Mouse (Mus musculus): Measurements from ENCODE around the gene Fhdc1.
A peak's percentile ranks its signal among the peaks of the same experiment; 100 is the strongest.

Gene Fhdc1

DNA sequence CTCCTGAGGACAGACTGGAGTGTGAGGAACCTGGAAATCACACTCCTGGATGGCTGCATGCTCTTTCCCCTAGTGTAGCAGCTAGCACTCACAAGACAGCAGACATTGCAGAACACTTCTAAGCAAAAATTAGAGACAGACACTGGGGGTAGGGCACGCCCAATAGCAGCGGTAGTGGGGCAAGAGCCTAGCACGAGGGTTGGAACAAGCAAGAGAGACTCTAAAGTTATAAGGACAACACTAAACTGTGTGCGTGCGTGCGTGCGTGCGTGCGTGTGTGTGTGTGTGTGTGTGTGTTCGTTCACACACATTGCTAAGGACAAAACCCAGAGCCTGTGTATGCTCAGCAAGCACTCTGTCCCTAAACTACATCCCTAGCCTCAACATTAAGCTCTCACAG, 20.3 kb upstream of the Fhdc1 start:
- no peaks in the 10 kb centered on the region for H3K9me3 ChIP-seq (ENCODE audit: low read length)
- no peak for TF ChIP-seq CTCF (conservative IDR thresholded peaks at IDR 0.05; ENCODE audit: low read length)
- TF ChIP-seq NANOG (IDR thresholded peaks at IDR 0.05; ENCODE audit: borderline replicate concordance, low read length): no peak
- TF ChIP-seq POU5F1 (IDR thresholded peaks at IDR 0.05; ENCODE audit: borderline replicate concordance, low read length): no peak

DNA sequence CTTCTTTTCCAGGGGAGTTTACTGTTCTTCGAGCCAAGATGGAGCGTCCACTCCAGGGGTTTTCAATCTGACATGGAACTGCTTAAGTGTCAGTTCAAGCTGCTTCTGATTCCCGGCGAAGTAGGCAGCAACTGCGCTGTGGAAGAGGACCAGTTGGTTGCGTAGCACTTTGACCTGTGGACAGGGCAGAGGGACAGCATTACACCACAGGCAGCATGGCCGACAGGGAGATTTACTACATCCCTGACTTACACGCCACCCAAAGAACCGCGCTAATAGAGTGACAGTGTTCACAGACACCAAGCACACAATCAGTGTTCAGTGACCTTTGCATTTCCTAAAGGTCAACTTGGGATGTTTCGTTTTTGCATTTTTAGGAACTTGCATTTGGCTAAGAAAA, 17.5 kb upstream of the Fhdc1 start:
- Histone ChIP-seq H3K9me3 (ENCODE audit: low read length) (no peaks in the 10 kb centered on the region), H3K36me3 (ENCODE audit: insufficient read depth, low read length) (peaks cover 8% of the 10 kb centered on the region; the same call in 1 of the 2 replicates), H3K4me3 (replicated peaks; ENCODE audit: low read length) (no peak overlapping the region), H3K4me1 (replicated peaks; ENCODE audit: low read depth, low read length) (peaks cover 11% of the 10 kb centered on the region; the same call in 1 of the 2 replicates), H3K27me3 (ENCODE audit: insufficient read depth, low read length) (no peaks in the 10 kb centered on the region)
- TF ChIP-seq NANOG (IDR thresholded peaks at IDR 0.05; ENCODE audit: borderline replicate concordance, low read length): no peak
- TF ChIP-seq POU5F1 (IDR thresholded peaks at IDR 0.05; ENCODE audit: borderline replicate concordance, low read length): no peak
- TF ChIP-seq CTCF (conservative IDR thresholded peaks at IDR 0.05; ENCODE audit: low read length): no peak

More for the DNA sequence above, 20.3 kb upstream of the Fhdc1 start:
- H3K36me3 ChIP-seq (ENCODE audit: insufficient read depth, low read length): peaks cover 15% of the 10 kb centered on the region; the same call in 1 of the 2 replicates
- H3K27me3 ChIP-seq (ENCODE audit: insufficient read depth, low read length): no peaks in the 10 kb centered on the region
- no peak overlapping the region for H3K4me3 ChIP-seq (replicated peaks; ENCODE audit: low read length)
- peaks cover 11% of the 10 kb centered on the region; the same call in 1 of the 2 replicates for H3K4me1 ChIP-seq (replicated peaks; ENCODE audit: low read depth, low read length)

DNA sequence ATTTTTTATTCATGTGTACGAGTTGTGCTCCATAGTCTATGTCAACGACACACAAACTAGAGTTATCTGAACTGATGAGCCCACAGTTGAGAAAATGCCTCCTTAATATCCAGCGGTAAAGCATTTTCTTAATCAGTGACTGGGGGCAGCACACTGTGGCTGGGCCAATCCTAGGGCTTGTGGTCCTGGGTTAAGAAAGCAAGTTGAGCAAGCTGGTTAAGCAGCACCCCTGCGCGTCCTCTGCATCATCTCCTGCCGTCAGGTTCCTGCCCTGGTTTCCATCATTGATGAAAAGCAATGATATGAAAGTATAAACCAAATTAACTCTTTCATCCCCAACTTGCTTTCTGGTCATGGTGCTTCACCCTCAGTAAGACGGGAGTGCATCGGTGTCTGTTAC, 12.4 kb upstream of the Fhdc1 start:
- H3K4me1 ChIP-seq (replicated peaks; ENCODE audit: low read depth, low read length): peaks cover 20% of the 10 kb centered on the region

DNA sequence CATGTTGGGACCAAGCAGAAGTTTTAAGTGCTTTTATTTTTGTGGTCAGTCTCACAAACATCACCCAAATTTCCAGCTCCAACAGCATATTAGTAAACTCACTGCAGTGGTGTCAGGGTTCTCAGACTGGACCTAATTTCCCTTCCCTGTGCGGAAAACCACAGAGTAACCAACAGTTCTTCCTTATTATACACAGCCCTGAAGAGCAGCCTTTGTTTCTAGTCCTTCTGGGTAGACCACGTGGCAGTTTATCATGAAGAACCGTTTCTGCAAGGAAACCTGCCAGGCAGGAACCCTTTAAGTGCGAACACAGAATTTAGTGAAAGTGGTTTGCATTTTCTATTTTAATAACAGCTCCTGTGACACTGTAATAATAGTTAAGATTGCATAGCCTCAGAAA, 11.9 kb upstream of the Fhdc1 start:
- Histone ChIP-seq H3K36me3 (ENCODE audit: insufficient read depth, low read length) (peaks cover 4% of the 10 kb centered on the region; the same call in 1 of the 2 replicates), H3K9me3 (ENCODE audit: low read length) (no peaks in the 10 kb centered on the region), H3K27me3 (ENCODE audit: insufficient read depth, low read length) (no peaks in the 10 kb centered on the region), H3K4me3 (replicated peaks; ENCODE audit: low read length) (no peak overlapping the region), H3K4me1 (replicated peaks; ENCODE audit: low read depth, low read length) (peaks cover 20% of the 10 kb centered on the region)
- TF ChIP-seq CTCF (conservative IDR thresholded peaks at IDR 0.05; ENCODE audit: low read length): no peak

More for the DNA sequence above, 12.4 kb upstream of the Fhdc1 start:
- H3K4me3 ChIP-seq (replicated peaks; ENCODE audit: low read length): no peak overlapping the region
- peaks cover 4% of the 10 kb centered on the region; the same call in 1 of the 2 replicates for H3K36me3 ChIP-seq (ENCODE audit: insufficient read depth, low read length)
- no peaks in the 10 kb centered on the region for H3K27me3 ChIP-seq (ENCODE audit: insufficient read depth, low read length)
- TF ChIP-seq CTCF (conservative IDR thresholded peaks at IDR 0.05; ENCODE audit: low read length): no peak
- TF ChIP-seq POU5F1 (IDR thresholded peaks at IDR 0.05; ENCODE audit: borderline replicate concordance, low read length): no peak
- no peak for TF ChIP-seq NANOG (IDR thresholded peaks at IDR 0.05; ENCODE audit: borderline replicate concordance, low read length)
- no peaks in the 10 kb centered on the region for H3K9me3 ChIP-seq (ENCODE audit: low read length)

DNA sequence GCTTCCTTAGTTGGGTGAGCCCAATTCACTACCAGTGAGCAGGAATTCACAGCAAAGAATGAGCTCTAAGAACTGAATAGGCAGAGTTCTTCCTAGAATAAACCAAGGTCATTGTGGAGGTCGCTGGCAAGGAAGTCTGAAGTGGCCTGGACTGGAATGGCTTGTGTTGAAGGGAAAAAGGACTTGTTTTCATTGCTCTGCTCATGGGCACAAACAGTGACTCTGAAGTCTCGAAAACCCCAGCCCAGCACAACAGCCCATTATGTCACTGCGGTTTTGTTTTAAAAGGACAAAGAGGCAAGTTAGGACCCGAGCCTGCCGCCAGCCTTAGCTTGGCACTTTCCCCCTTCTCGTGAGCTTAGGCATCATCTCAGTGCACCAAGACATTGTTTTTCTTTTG, 8.5 kb upstream of the Fhdc1 start:
- Histone ChIP-seq H3K9me3 (ENCODE audit: low read length) (no peaks in the 10 kb centered on the region), H3K27me3 (ENCODE audit: insufficient read depth, low read length) (peaks cover under 1% of the 10 kb centered on the region), H3K4me3 (replicated peaks; ENCODE audit: low read length) (no peak overlapping the region), H3K36me3 (ENCODE audit: insufficient read depth, low read length) (peaks cover 4% of the 10 kb centered on the region; the same call in 1 of the 2 replicates), H3K4me1 (replicated peaks; ENCODE audit: low read depth, low read length) (peaks cover 20% of the 10 kb centered on the region)
- TF ChIP-seq CTCF (conservative IDR thresholded peaks at IDR 0.05; ENCODE audit: low read length) (no peak), POU5F1 (IDR thresholded peaks at IDR 0.05; ENCODE audit: borderline replicate concordance, low read length) (no peak), NANOG (IDR thresholded peaks at IDR 0.05; ENCODE audit: borderline replicate concordance, low read length) (no peak)

DNA sequence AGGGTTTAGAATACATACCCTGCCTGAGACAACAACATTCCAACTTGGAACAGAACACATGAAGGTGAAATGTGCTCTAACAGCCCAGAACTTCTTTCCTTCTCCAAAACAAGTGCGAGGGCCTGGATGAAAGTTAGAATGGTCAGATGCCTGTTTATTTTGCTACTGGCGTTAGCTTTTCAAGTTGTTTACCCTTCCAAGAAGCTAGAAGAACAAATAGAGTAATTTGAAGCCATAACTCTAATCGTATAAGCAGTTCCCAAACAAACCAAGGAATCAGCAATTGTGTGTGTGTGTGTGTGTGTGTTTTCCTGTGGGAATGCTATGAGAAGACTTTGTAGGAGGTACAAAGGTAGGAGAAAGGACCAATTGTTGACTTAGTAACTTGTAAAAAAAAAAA, 4.7 kb upstream of the Fhdc1 start:
- no peaks in the 10 kb centered on the region for H3K36me3 ChIP-seq (ENCODE audit: insufficient read depth, low read length)
- H3K4me1 ChIP-seq (replicated peaks; ENCODE audit: low read depth, low read length): peaks cover 19% of the 10 kb centered on the region
- H3K27me3 ChIP-seq (ENCODE audit: insufficient read depth, low read length): peaks cover 38% of the 10 kb centered on the region
- no peak overlapping the region for H3K4me3 ChIP-seq (replicated peaks; ENCODE audit: low read length)
- no peaks in the 10 kb centered on the region for H3K9me3 ChIP-seq (ENCODE audit: low read length)
- TF ChIP-seq CTCF (conservative IDR thresholded peaks at IDR 0.05; ENCODE audit: low read length) (no peak), NANOG (IDR thresholded peaks at IDR 0.05; ENCODE audit: borderline replicate concordance, low read length) (no peak), POU5F1 (IDR thresholded peaks at IDR 0.05; ENCODE audit: borderline replicate concordance, low read length) (no peak)

DNA sequence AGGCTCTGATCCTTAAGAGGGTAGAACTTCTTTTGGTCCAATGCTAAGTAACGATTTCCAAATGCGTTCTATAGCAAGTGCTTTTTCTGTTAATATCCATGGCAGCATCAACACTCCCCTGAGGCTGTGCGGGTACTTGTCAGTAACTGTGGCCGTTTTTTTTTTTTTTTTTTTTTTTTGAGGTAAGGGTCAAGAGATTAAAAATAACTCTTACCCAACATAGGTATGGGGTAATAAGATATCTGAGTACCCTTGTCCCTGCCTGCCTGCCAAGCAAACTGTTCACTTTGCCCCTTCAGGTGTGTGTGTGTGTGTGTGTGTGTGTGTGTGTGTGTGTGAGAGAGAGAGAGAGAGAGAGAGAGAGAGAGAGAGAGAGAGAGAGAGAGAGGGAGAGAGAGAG, 4.1 kb upstream of the Fhdc1 start:
- Histone ChIP-seq H3K27me3 (ENCODE audit: insufficient read depth, low read length) (peaks cover 43% of the 10 kb centered on the region), H3K9me3 (ENCODE audit: low read length) (no peaks in the 10 kb centered on the region), H3K36me3 (ENCODE audit: insufficient read depth, low read length) (no peaks in the 10 kb centered on the region), H3K4me3 (replicated peaks; ENCODE audit: low read length) (no peak overlapping the region), H3K4me1 (replicated peaks; ENCODE audit: low read depth, low read length) (peaks cover 23% of the 10 kb centered on the region)
- no peak for TF ChIP-seq NANOG (IDR thresholded peaks at IDR 0.05; ENCODE audit: borderline replicate concordance, low read length)
- no peak for TF ChIP-seq CTCF (conservative IDR thresholded peaks at IDR 0.05; ENCODE audit: low read length)
- TF ChIP-seq POU5F1 (IDR thresholded peaks at IDR 0.05; ENCODE audit: borderline replicate concordance, low read length): no peak

DNA sequence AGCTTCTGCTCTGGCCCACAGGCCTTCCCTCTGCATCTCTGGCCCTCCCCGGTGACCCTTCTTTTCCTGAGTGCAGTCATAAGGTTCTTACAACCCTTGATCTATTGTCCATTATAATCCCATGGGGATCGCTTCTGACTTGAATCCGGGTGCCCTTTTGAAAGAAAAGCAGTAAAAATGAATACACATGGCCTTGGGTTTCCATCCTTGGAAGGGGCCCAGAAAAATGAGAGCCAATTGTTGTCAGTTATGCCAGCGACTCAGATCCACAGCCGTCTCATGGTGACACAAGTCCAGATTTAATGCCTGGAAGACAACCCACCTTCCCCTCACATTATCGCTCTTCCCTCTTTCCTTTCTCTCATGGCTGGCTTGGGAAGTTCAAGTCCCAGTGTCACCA, 1.9 kb upstream of the Fhdc1 start:
- TF ChIP-seq NANOG (IDR thresholded peaks at IDR 0.05; ENCODE audit: borderline replicate concordance, low read length) (no peak), CTCF (conservative IDR thresholded peaks at IDR 0.05; ENCODE audit: low read length) (no peak), POU5F1 (IDR thresholded peaks at IDR 0.05; ENCODE audit: borderline replicate concordance, low read length) (no peak)
- peaks cover 21% of the 10 kb centered on the region for H3K4me1 ChIP-seq (replicated peaks; ENCODE audit: low read depth, low read length)
- H3K27me3 ChIP-seq (ENCODE audit: insufficient read depth, low read length): peaks cover 65% of the 10 kb centered on the region
- H3K9me3 ChIP-seq (ENCODE audit: low read length): no peaks in the 10 kb centered on the region
- H3K36me3 ChIP-seq (ENCODE audit: insufficient read depth, low read length): no peaks in the 10 kb centered on the region
- no peak overlapping the region for H3K4me3 ChIP-seq (replicated peaks; ENCODE audit: low read length)

DNA sequence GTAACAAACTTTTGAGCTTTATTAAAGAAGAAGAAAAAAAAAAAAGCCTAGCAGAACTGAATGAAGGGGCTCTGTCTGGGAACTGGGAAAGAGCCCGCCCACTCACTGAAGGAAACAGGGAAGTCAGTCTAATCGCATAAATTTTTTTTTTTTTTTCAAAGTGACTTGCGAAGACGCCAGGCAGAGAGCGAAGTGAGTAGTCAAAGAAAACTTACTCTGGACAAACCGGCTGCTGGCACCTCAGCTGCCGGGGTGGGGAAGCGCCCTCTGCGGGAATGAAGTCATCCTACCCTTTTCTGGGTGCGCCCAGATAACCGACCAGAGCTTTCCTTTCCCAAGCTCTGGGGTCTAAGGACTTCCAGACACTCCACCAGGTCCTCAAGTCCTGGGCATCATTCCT, 875 bp upstream of the Fhdc1 start:
- Histone ChIP-seq H3K4me3 (replicated peaks; ENCODE audit: low read length) (peak overlapping the region; percentile 84), H3K36me3 (ENCODE audit: insufficient read depth, low read length) (no peaks in the 10 kb centered on the region), H3K9me3 (ENCODE audit: low read length) (no peaks in the 10 kb centered on the region), H3K4me1 (replicated peaks; ENCODE audit: low read depth, low read length) (peaks cover 21% of the 10 kb centered on the region), H3K27me3 (ENCODE audit: insufficient read depth, low read length) (peaks cover 73% of the 10 kb centered on the region)
- TF ChIP-seq NANOG (IDR thresholded peaks at IDR 0.05; ENCODE audit: borderline replicate concordance, low read length) (no peak), POU5F1 (IDR thresholded peaks at IDR 0.05; ENCODE audit: borderline replicate concordance, low read length) (no peak), CTCF (conservative IDR thresholded peaks at IDR 0.05; ENCODE audit: low read length) (0 out of 2 replicates have a peak, but pooled peaks have one; percentile 2)
